Mouse (Mus musculus): Measurements from ENCODE around the gene Tmod3.
A peak's percentile ranks its signal among the peaks of the same experiment; 100 is the strongest.

Gene Tmod3

DNA sequence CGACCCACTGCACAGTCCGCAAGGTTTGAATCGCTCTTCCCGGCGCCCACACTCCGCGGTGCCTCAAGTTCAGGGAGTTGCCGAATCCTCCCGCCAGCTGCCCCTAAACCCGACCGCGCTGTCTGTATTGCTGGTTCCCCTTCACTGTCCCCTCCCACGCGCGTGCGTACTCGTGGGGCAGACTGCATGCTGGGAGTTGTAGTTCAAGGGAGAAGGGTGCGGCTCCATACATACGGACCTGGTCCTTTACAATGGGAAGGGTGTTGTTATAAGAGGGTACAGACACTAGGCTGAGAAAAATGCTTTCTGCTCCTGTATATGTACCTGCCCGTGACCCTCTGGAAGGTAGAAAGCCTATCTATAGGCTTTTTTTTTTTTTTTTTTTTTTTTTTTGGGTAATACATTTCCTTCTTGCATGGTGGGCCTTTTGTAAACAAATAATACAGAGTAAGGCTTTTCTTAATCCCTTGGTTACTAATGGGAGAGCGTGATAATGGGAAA, at the start of gene Tmod3:
Gene Tmod3 (minus strand): TSS at position 146 of the 501 bp plus-strand sequence.
- peak; percentile 94 for DNase-seq (ENCODE audit: low spot score)

DNA sequence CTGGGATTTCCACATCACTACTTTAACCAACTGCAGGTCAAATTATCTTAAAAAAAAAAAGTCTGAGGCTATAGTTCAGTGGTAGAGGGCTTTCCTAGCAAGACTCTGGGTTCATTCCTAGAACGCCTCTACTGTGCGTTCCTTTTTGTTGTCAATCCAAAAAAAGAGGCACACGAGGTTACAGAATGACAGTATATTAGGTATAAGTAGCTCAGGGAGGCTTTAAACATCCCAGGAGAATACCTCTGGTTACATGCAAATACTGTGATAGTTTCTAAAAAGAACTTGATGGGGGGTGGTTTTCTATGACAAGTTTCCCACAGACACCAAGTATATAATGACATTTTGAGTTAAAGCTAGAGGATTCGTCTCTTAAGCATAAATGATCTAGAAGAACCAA, 48.0 kb upstream of the Tmod3 start:
- DNase-seq (ENCODE audit: low spot score) = no peak

- no peak for DNase-seq (ENCODE audit: low spot score)
These were observed 42.1 kb upstream of the Tmod3 start for GRCm38 (mm10) chr9:75601510-75601909.

GRCm38 (mm10) chr9:75600166-75600934, 40.9 kb upstream of the Tmod3 start:
- no peak for DNase-seq (ENCODE audit: low spot score)

GRCm38 (mm10) chr9:75599191-75599841, 39.9 kb upstream of the Tmod3 start:
- no peak for DNase-seq (ENCODE audit: low spot score)

DNA sequence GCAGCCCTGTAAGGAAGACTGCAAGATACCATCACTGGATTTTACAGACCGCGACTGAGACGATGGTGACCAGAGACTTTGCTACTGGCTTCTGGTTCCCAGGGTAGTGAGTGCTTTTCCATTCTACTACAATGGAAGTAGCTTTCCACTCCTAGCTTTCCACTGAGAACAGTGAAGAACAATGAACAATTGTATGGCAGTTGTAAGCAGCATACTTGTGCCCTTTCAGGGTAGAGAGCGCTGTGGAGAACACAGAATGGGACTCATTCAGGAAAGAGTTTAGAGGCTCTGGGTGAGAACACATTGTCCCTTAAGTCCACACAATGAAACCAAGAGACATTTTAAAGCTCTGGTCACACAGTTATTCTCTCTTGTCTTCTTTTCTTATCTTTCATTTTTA, 38.1 kb upstream of the Tmod3 start:
- no peak for DNase-seq (ENCODE audit: low spot score)

- no peak for DNase-seq (ENCODE audit: low spot score)
These were observed 37.6 kb upstream of the Tmod3 start for GRCm38 (mm10) chr9:75597036-75597435.

GRCm38 (mm10) chr9:75593481-75593880, 34.0 kb upstream of the Tmod3 start:
- no peak for DNase-seq (ENCODE audit: low spot score)

- no peak for DNase-seq (ENCODE audit: low spot score)
These were observed 30.7 kb upstream of the Tmod3 start for GRCm38 (mm10) chr9:75589850-75590790.

- DNase-seq (ENCODE audit: low spot score) = peak; percentile 64
These were observed 22.4 kb upstream of the Tmod3 start for GRCm38 (mm10) chr9:75581694-75582350.

GRCm38 (mm10) chr9:75579321-75579720, 19.9 kb upstream of the Tmod3 start:
- DNase-seq (ENCODE audit: low spot score) = no peak

- DNase-seq (ENCODE audit: low spot score) = no peak
These were observed 11.8 kb upstream of the Tmod3 start for GRCm38 (mm10) chr9:75571036-75571942.

- DNase-seq (ENCODE audit: low spot score) = no peak
These were observed 8.9 kb upstream of the Tmod3 start for GRCm38 (mm10) chr9:75568399-75568798.

GRCm38 (mm10) chr9:75564892-75565291, 5.4 kb upstream of the Tmod3 start:
- DNase-seq (ENCODE audit: low spot score) = no peak

- no peak for DNase-seq (ENCODE audit: low spot score)
These were observed 4.2 kb upstream of the Tmod3 start for GRCm38 (mm10) chr9:75563622-75564021.

DNA sequence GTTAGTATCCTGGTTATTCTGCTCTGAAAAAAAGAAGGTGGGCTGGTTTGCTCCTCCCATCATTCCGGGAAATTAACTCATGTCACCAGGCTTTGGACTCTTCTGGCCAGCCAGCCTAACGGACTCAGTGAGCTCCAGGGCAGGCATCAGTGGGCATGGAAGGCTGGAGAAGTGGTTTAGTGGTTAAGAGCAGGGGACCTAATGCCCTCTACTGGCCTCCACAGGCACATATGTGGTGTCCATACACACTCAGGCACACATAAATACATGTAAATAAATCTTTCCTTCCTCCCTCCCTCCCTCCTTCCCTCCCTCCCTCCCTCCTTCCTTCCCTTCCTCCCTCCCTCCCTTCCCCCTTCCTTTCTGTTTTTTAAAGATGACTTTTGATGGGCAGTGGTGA, 3.7 kb upstream of the Tmod3 start:
- DNase-seq (ENCODE audit: low spot score) = no peak

- no peak for DNase-seq (ENCODE audit: low spot score)
These were observed 1.7 kb upstream of the Tmod3 start for GRCm38 (mm10) chr9:75561040-75561669.

- DNase-seq (ENCODE audit: low spot score) = no peak
These were observed 896 bp upstream of the Tmod3 start for GRCm38 (mm10) chr9:75560353-75560752.

DNA sequence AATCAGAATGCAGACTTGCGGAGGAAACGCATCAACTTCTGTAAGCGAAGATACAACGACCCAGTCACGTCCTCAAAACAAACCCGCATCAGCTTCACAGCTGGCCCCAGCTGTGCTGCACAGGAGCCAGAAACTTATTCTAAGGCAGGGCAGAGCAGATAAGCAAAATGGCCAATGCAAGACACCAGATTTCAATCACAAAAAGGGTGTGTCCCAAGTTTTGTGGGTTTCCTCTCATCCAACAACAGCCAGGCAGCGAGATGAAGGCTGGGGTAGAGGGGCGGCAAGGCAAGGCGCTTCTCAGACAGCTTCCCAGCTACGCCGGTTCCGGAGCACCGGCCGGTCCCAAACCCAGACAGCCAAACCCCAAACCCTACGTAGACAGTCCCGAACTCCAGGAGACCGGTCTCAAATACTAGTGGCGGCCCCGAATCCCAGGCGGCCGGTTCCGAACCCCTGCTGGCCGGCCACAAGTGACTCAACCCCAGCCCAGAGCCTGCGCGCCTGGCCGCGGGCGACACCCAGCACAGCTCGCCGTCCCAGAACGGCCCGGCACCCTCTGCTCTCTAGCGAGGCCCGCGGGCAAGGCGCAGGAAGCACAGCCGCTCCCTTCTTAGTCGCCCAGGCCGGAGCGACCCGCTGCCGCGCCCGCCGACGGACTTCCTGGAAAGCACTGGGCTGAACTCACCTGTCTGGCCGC, 495 bp downstream of the Tmod3 start:
- peak; percentile 46 for DNase-seq (ENCODE audit: low spot score)

GRCm38 (mm10) chr9:75558360-75558759, 1.1 kb downstream of the Tmod3 start:
- peak; percentile 27 for DNase-seq (ENCODE audit: low spot score)

Data from adipocyte (in vitro differentiated cells).